Mouse (Mus musculus) cerebellum, adult 8-10 months (tissue): Measurements from ENCODE around the gene Ugt1a8.
"Not testable (repeated sequence)": the region's sequence is repeated elsewhere in the genome, so short reads cannot be mapped to it uniquely, and the experiment has no call there.

Experiments used
- DNase-seq: peaks from one replicate; pipeline ENCODE4 v3.0.0; 2022

Gene Ugt1a8

DNA sequence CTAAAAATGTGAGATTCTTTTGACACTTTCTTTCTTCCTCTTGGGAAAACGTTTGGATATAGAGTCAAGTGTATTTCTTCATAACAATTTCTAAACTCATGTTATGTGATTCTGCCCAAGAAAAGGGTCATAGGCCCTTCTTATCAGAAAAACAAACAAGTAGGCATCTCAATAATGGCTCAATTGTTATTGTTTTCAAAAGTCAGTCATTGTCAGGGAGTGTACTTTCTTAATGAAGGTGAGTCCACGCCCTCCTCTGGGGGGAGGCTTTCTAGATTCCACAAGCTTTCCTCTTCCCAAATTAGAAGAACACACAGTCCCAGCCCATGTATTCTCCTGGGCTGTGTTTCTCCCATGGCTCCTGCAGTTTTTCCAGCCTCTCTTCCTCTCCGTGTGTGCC is at the start of gene Ugt1a8:
TSS of gene Ugt1a8 (plus strand) at position 301 of the 400 bp plus-strand sequence.
- DNase-seq: no peak

DNA sequence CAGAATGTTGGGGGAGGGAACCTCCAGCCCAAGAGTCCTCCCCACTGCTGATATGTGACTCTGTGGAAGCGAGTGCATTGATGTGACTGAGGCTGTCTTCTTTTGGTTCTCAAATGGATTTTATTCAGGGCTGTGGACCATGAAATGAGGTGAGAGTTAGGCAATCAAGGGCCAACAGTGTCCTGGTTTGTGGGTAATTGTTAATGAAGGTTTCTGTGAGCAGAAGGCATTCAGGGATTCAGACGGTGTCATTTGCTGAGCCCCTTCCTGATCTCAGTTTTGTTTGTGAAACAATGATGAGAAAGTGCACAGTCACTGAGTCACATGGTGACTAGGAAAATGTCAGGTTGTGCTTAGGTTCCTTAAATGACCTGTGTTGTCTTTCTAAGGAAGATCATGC is 44.6 kb upstream of the Ugt1a8 start:
- DNase-seq: not testable (repeated sequence)

DNA sequence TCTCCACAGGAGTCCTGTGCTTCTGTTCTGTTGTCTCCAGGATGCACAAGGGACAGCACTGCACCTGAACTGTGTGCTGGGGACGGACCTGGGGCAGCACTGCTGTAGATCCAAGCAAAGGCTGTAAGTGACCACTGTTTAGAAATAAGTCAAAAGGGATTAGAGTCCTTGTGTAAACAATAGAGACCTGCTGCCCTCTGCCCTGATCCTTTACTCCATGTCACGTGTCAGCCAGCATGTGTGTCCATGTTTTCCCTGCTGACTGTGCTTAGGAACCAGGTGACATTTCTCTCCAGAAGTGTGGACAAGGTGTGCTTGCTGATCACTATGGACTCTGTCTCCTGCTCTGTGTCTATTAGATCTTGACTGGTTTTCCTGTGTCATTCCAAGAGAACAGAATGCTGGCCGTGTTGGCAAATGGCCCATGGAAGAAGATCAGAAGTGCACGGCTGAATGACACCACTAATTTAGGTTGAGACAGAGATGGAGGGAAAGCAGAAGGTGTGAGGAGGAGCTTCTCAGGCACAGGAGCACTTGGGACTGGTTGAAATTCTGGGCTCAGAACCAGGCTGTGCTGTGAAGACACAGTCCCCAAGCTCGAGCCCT is 42.7 kb upstream of the Ugt1a8 start:
- DNase-seq: peak; percentile 3

DNA sequence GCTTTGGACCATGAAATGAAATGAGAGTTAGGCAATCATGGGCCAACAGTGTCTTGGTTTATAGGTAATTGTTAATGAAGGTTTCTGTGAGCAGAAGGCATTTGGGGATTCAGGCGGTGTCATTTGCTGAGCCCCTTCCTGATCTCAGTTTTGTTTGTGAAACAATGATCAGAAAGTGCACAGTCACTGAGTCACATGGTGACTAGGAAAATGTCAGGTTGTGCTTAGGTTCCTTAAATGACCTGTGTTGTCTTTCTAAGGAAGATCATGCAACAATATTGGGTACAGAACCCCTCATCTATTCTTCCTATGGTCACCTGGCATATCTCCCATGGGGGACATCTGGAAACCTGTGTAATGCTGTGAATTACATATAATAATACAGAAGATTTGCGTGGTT is 40.2 kb upstream of the Ugt1a8 start:
- DNase-seq: not testable (repeated sequence)

DNA sequence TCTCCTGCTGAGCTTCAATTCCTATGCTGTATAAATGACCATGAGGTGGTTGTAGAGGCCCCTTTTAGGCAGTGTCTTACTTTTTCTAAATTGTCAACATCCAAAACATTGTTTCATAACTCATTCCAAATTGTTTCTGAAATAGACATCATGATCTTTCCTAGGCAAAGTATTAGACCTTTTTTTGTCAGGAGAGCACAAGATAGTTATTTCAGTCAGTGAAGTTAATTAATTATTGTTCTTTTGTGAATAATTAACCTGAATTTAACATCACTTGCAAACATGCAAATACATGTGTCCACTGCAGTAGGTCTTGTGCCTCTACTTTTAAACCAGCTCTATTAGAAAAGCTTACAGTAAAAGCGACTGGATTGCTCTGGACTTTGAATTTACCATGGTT is 32.5 kb upstream of the Ugt1a8 start, which contains the start of gene Ugt1a10:
TSS of gene Ugt1a10 (plus strand) at position 301 of the 400 bp plus-strand sequence.
- no peak for DNase-seq

DNA sequence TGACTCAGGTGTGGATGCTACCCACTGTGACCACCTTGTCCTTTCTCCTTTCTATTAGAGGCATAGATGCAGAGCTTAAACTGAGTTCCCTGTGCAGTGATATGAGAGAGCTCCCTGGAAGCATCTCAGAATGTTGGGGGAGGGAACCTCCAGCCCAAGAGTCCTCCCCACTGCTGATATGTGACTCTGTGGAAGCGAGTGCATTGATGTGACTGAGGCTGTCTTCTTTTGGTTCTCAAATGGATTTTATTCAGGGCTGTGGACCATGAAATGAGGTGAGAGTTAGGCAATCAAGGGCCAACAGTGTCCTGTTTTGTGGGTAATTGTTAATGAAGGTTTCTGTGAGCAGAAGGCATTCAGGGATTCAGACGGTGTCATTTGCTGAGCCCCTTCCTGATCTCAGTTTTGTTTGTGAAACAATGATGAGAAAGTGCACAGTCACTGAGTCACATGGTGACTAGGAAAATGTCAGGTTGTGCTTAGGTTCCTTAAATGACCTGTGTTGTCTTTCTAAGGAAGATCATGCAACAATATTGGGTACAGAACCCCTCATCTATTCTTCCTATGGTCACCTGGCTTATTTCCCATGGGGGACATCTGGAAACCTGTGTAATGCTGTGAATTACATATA is 21.0 kb upstream of the Ugt1a8 start:
- not testable (repeated sequence) for DNase-seq

DNA sequence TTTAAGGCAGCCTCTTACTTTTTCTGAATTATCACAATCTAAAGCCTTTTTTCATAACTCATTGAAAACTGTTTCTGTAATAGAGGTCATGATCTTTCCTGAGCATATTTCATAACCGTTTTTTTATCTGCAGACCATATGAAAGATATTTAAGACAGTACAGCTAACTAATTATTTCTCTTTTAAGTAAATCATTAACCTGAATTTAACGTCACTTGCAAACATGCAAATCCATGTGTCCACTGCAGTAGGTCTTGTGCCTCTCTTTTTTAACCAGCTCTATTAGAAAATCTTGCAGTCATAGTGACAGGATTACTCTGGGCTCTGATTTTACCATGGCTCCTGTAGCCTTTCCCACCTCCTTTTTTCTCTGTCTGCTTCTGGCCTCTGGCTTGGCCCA is 17.1 kb upstream of the Ugt1a8 start, which contains the start of gene Ugt1a9:
TSS of gene Ugt1a9 (plus strand) at position 306 of the 400 bp plus-strand sequence.
- no peak for DNase-seq

DNA sequence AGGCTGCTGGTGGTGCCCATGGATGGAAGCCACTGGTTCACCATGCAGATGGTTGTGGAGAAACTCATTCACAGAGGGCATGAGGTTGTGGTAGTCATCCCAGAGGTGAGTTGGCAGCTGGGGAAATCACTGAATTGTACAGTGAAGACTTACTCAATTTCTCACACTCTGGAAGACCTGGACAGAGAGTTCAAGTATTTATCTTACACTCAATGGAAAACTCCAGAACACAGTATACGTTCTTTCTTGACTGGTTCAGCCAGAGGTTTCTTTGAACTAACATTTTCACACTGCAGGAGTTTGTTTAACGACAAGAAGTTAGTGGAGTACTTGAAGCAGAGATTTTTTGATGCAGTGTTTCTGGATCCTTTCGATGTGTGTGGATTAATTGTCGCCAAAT is 16.7 kb upstream of the Ugt1a8 start:
- DNase-seq: no peak

DNA sequence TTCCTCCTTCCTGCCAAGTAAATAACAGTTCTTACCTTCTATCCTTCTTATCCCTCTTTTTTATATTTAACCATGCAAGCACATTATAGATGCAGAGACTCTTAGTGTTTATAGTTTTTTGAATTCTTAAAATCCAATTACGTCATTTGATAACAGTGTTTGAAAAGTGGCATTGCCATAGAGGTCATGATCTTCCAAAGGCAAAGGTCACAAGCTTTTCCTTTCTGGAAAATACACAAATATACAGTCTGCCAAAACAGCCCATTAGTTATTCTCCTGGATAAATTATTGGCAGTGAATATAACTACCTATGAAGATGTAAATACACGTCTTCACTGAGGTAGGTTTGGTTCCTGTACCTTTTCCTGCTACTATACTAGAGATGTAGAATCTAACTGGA is 13.1 kb upstream of the Ugt1a8 start:
- DNase-seq: no peak

DNA sequence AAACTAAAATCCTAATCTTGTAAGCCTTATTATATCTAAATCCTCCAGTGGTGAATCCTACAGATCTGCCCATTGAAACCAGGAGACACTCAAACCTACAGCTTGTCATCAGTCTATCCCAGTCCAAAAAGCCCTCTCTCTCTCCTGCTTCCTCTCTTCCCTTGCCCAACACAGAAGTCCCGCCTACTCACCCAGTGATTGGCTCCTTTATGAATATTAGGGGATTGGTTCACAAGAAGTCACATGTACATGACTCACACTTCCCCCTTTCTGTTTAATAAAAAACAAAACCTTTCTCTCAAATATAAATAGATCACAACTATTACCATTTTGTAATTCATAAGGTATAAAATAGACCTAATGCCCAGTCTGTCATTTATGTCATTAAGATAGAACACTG is 10.5 kb upstream of the Ugt1a8 start:
- DNase-seq: no peak

DNA sequence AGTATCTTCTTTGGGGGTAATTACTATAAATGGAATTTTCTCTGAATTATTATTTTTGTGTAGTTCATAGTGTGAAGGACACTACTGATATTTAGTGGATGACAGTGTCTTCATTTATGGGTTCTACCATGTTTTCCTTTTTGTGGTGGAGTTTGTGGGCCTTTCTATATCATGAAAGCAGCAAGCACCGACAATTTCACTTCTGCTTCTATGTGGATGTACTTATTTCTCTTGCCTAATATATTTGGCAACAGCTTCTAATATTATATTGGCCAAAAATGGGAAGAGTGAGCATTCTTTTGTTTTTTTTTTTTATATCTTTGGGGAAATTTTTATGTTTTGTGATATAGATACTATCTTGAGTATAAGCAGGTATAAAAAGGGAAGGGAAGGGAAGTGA is 5.9 kb upstream of the Ugt1a8 start:
- no peak for DNase-seq

DNA sequence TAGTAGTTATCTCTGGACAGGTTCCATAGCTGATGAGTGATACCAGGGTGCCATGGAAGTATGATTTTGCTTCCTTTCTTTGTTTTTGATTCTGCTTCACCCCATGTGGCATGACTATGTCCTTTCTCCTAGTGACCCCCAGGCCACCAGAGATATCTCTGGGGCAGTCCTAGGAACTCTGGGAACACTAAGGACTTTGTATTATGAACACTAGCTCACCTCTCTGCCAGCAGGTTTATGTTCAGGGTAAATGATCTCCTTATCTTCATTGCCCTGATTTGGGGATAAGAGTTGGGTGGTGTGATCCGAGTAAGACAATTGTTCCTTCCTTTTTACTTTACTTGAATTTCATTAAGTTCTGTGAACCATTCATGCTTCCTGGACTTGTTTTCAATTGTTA is 1.5 kb upstream of the Ugt1a8 start:
- no peak for DNase-seq

DNA sequence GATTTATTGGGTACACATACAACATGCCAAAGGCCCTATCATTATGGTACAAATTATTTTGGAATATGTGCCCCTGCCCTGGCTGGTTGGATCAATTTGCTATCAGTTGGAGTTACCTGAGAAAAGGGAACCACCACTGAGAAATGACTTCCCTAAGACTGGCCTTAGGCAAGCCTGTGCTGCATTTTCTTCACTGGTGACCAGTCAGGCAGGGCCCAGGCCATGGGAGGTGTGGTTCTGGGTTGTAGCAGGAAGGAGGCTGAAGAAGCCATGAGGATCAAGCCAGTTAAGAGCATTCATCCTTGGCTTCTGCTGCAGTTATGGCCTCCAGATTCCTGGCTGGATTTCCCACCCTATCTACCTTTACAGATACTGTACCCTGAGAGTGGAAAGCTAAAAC is 4.7 kb downstream of the Ugt1a8 start:
- no peak for DNase-seq

DNA sequence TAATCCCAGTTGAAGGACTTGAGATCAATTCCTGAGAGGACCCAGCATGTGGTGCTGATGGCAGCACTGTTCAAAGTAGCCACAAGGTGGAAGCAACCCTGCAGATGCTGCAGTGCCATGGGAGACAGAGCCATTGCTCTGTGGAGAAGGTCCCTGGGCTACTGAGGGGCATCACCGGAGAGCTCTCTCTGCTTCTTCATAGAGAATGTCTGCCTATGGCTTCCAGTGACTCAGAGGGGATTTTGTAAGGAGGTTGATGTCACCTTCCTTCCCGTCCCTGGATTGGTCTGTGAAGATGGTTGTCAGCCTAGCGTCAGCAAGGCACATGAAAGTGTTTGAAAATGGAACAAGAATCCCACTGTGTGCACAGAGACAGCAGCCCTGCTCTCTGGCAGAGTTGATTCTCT is 6.7 kb downstream of the Ugt1a8 start:
- not testable (repeated sequence) for DNase-seq

DNA sequence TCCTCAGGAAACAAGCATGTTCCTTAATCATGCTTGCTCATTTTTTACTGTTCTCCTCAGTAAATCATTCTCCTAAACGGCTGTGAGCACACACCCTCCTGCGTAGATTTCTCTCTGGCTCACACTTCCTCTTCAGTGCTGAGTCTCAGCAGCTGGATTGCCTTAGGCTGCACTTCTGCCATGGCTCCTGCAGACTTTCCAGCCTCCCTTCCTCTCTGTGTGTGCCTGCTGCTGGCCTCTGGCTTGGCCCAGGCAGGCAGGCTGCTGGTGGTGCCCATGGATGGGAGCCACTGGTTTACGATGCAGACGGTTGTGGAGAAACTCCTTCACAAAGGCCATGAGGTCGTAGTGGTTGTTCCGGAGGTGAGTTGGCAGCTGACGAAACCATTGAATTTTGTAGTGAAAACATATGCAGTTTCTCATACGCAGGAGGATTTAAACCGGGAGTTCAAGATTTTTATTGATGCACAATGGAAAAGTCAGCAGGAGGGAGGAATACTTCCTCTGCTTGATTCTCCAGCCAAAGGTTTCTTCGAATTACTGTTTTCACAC is 7.4 kb downstream of the Ugt1a8 start, which contains the start of gene Ugt1a7c:
TSS of gene Ugt1a7c (plus strand) at position 122 of the 552 bp plus-strand sequence.
- DNase-seq: no peak

DNA sequence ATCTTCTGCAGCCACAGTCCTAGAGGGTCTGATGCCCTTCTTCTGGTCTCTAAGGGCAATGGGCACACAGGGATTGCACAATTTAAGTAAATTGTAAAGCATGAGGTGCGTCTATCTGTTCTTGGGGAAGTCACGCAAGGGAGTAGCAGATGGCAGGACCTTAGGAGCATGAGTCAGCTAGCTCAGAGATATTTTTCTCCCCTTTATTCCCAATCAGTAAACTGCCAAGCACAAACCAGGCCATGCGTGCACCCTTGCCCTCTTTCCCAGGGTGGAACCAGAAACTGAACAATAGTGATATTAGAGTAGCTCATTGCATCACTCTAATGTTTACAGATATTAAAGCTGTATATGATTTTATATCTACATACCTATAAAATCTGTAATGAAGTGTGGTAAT is 10.9 kb downstream of the Ugt1a8 start:
- DNase-seq: not testable (repeated sequence)

DNA sequence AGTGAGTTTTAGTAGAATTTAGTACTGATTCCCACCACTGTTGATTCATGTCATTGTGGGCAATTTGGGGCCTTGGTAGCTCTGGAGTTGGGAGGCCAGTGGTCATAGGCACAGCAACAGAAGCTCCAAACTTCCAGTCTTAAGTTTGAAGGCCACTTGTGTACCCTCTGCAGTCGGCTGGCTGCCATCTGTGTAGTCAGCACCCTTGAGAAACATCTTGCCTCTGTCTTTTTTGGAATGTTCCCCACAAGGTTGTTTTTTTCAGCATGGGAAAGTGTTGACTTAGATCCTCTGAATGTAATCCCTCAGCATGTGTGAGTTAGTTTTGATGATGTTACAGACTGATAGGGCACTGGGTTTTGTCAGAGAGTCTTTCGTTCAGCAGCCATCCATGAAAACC is 12.1 kb downstream of the Ugt1a8 start:
- DNase-seq: not testable (repeated sequence)

DNA sequence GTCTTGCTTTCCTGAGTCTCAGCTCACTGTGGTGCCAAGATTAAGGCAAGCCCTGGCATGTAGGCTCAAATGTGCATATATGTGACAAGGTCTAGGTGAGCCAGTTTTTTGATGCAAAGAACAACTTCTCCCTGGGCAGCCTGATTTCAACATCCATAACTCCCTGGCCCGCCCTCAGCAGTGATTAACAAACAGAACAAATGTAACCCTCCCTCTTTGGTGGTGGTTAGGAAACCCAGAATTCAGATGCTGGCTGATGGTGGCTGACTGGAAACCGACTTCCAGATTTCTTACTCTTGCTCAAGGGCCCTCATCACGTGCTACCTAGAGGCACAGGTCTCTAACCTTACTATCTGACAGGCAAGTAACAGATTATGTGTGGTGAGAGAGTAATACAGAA is 15.4 kb downstream of the Ugt1a8 start, which contains the start of gene Ugt1a6b:
TSS of gene Ugt1a6b (plus strand) at position 234 of the 400 bp plus-strand sequence.
- DNase-seq: not testable (repeated sequence)

DNA sequence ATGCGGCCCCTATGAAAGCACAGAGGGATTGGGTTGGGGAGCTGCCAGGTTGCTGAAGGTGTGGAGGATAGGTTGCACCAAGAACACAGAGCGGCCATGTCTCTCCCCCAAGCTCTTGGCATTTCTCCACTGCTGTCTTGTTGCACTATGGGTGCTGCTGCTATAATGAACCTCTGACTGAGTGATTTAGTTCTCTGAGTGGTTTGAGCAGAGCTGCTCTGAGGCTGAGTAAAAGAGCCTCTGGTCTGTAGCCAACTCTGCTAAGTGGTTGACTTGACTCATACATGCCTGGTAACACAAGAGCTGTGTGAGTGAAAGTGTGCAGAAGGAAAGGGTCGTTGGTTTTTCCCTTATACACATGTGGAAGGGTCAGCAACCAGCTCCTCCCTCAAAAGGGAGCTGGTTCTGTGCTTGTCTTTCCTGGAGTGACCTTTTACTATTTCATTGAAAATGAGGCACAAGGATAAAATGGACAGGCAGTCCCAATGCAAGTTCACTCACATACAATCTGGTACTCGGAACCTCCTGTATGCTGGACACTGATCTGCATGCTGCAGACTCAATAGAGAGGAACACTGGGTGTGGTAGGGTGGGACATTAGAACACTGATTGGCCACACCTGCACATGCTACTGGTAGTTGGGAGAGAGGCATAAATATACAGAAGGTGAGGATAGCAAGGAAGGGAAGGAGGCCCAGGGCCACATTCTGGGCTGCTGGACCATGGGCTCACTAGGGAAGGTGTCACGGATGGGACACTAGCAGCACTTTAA is 16.3 kb downstream of the Ugt1a8 start:
- DNase-seq: not testable (repeated sequence)

DNA sequence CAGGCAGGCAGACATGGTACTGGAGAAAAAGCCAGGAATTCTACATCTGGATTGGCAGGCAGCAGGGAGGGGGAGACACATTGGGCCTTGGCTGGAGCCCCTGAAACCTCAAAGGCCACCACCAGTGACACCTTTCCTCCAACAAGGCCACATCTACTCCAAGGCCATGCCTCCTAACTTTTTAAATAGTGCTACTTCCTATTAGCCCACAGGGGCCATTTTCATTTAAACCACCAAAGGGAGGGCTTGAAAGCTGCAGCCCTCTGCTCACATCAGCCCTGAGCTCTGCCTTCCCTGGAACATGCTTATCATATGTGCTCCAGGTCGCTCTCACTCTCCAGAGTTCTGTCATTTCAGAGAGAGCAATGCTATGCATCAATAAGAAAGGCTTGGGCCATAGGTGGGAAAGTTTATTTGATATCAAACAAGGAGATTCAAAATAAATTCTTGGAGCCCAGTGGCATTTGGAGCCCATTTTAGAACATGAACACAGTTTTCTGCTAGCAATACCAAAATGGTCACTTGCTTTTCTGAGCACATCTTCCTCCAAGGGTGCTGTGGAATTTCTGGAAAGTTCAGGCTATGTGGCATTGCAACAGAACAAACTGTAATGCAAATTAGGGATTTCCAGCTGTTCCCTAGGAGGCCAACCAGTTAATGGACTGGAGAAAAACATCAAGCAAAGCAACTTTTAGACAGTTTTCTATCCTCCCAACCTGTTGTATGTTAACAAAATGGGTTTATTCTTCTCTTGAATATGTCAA is 17.2 kb downstream of the Ugt1a8 start:
- DNase-seq: no peak

DNA sequence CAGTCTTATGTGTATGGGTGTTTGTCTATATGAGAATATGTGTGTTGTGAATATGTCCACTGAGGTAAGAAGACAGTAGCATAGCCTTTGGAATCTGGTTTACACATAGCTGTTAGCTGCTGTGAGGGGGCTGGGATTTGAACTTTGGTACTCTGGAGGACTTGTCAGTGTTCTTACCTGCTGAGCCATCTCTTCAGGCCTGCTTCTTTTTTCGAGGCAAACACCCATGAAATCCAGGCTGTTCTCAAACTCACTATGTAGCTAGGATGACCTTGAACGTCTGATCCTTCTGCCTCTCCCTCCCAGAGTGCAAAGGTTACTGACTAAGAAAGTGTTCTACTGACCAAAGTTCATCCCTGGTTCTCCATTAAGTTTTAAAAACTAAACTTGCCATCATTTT is 18.0 kb downstream of the Ugt1a8 start:
- no peak for DNase-seq

DNA sequence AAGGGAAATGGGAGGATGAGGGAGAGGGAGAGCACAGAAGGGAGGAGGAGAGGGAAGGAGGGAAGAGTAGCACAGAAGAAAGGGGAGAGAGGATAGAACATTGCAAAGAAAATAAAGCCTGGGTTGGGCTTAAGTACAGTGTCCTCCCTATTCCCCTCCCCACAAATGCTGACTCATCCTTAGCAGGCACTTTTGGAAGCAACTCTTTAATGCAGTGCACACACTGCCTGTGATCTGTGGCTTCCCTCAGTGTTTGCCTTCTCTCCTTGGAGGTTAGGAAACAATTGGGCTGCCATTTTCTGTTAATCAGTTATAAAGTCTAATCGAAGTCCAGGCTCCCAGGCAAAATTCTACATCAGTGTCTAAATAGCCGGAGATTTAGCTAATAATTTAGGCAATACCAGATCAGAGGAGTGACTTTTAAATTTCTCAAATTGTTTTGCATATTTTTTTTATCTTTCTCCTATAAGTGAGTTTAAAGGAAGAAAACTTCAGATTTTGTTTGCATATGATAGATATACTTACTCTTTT is 21.5 kb downstream of the Ugt1a8 start:
- not testable (repeated sequence) for DNase-seq
